Mouse (Mus musculus): ENCODE data around the gene Rfx3. TPM values are rescaled to one million over a fixed set of nuclear protein-coding genes. Genes with fewer than 3 reads are reported as not detected.

The Rfx3 gene
- polyA plus RNA-seq (2014; fragmentation: Nextera tagmentation; extraction: Ambion mirVana) = 36.7 and 43.1 TPM in 2 replicates

DNA sequence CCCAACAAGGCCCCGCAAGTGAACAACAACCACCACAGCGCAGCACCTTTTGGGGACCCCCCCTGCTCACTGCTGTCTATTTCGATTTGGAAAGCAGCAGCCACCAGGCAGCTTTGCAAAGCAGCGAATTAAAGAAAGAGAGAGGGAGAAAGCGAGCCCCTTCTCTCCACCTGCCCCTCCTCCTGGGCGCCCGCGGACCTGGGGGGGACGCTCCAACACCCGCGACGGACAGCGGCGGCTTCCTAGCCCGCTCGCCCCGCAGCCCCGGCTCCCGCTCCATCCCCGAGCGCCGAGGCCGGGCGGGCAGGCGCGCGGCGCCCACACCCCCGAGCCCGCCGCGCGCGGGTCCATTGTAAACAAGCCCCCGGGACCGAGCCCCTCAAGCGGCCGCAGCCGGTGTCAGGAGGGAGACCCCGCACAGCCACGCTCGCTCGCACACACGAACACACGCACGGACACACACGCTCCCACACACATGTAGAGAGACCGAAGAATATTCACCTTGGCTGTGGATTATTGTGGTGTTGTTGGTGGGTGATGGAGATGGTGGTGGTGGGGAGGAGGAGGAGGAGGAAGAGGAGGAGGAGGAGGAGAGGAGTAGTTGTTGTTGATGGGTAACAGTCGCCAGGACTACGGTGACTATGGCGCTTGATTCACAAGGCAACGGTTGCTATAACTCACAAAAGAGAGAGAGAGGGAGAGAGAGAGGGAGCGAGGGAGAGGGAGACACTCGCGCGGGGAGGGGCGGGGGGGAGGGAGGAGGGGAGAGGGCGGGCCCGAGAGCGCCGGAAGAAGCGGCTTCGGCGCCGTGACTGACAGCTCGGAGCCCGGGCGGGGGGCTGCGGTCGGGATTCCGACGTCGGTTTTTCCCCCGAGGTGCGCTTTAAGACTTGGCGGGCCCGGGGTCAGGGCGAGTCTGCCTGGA, at the start of gene Rfx3:
Gene Rfx3 (minus strand): TSS at position 696 of the 925 bp plus-strand sequence.
- under 1% methylated on average over 59 of the region's 78 CpGs for WGBS
- peak within 1 kb of the TSS; percentile 93 for H3K4me3 ChIP-seq (ENCODE audit: low read depth, low read length)
- no peaks in the 10 kb centered on the region for H3K27me3 ChIP-seq (ENCODE audit: control insufficient read depth, insufficient read depth, low read length)
- H3K27ac ChIP-seq (ENCODE audit: low read depth, low read length) = peak within 1 kb of the TSS; percentile 100
- DNase-seq (ENCODE audit: low spot score) (peak; percentile 88), ATAC-seq (ENCODE audit: low FRiP score) (peak; percentile 93)
- H3K4me2 ChIP-seq (replicated peaks; ENCODE audit: low read depth, low read length) = peak within 1 kb of the TSS; percentile 80
- no peaks in the 10 kb centered on the region; the same call in 1 of the 2 replicates for H3K4me1 ChIP-seq (replicated peaks; ENCODE audit: control insufficient read depth, insufficient read depth, low read length)
- no peaks in the 10 kb centered on the region for H3K9me3 ChIP-seq (ENCODE audit: control insufficient read depth, low read length)
- no peaks in the 10 kb centered on the region for H3K36me3 ChIP-seq (ENCODE audit: control insufficient read depth, insufficient read depth, low read length)
- H3K9ac ChIP-seq (ENCODE audit: low read depth, low read length) = peak within 1 kb of the TSS; percentile 96

GRCm38 (mm10) chr19:28052058-28052457, 41.1 kb upstream of the Rfx3 start:
- Histone ChIP-seq H3K4me3 (ENCODE audit: low read depth, low read length) (no peak overlapping the region), H3K27ac (ENCODE audit: low read depth, low read length) (no peak overlapping the region), H3K36me3 (ENCODE audit: control insufficient read depth, insufficient read depth, low read length) (no peaks in the 10 kb centered on the region), H3K27me3 (ENCODE audit: control insufficient read depth, insufficient read depth, low read length) (no peaks in the 10 kb centered on the region), H3K4me1 (replicated peaks; ENCODE audit: control insufficient read depth, insufficient read depth, low read length) (no peaks in the 10 kb centered on the region), H3K4me2 (replicated peaks; ENCODE audit: low read depth, low read length) (no peak overlapping the region), H3K9ac (ENCODE audit: low read depth, low read length) (no peak overlapping the region), H3K9me3 (ENCODE audit: control insufficient read depth, low read length) (no peaks in the 10 kb centered on the region)
- WGBS = 74% methylated on average over 1 of the region's 1 CpGs
- no peak for ATAC-seq (ENCODE audit: low FRiP score)
- DNase-seq (ENCODE audit: low spot score) = no peak

- no peaks in the 10 kb centered on the region for H3K9me3 ChIP-seq (ENCODE audit: control insufficient read depth, low read length)
- H3K27ac ChIP-seq (ENCODE audit: low read depth, low read length) = no peak overlapping the region
- no peak for ATAC-seq (ENCODE audit: low FRiP score)
Measured at GRCm38 (mm10) chr19:28051571-28051970, 40.6 kb upstream of the Rfx3 start.

DNA sequence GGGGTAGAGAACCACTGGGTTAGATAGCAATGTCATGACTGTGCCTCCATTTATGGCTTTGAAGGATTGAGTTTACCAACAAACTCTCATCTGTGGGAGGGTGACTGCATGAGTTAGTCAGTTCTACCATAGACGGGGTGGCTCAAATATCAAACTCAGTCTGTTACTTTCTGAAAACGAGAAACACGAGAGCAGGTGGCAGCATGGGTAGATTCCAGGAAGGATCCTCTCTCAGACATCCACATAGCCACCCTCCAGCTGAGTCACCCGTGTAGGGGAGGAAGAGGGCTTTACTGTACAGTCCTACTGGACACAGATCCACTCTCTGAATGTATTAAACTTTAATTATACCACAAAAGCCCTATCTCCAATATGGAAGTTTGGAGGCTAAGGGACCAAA, 38.3 kb upstream of the Rfx3 start:
- ATAC-seq (ENCODE audit: low FRiP score) (no peak), DNase-seq (ENCODE audit: low spot score) (no peak)
- Histone ChIP-seq H3K9me3 (ENCODE audit: control insufficient read depth, low read length) (no peaks in the 10 kb centered on the region), H3K36me3 (ENCODE audit: control insufficient read depth, insufficient read depth, low read length) (no peaks in the 10 kb centered on the region), H3K4me3 (ENCODE audit: low read depth, low read length) (no peak overlapping the region), H3K4me1 (replicated peaks; ENCODE audit: control insufficient read depth, insufficient read depth, low read length) (no peaks in the 10 kb centered on the region), H3K27ac (ENCODE audit: low read depth, low read length) (no peak overlapping the region), H3K27me3 (ENCODE audit: control insufficient read depth, insufficient read depth, low read length) (no peaks in the 10 kb centered on the region), H3K4me2 (replicated peaks; ENCODE audit: low read depth, low read length) (no peak overlapping the region), H3K9ac (ENCODE audit: low read depth, low read length) (no peak overlapping the region)
- 85% methylated on average over 4 of the region's 4 CpGs for WGBS

More at GRCm38 (mm10) chr19:28051571-28051970, 40.6 kb upstream of the Rfx3 start:
- no peak overlapping the region for H3K4me3 ChIP-seq (ENCODE audit: low read depth, low read length)
- H3K36me3 ChIP-seq (ENCODE audit: control insufficient read depth, insufficient read depth, low read length) = no peaks in the 10 kb centered on the region
- H3K4me1 ChIP-seq (replicated peaks; ENCODE audit: control insufficient read depth, insufficient read depth, low read length) = no peaks in the 10 kb centered on the region
- H3K4me2 ChIP-seq (replicated peaks; ENCODE audit: low read depth, low read length) = no peak overlapping the region
- H3K9ac ChIP-seq (ENCODE audit: low read depth, low read length) = no peak overlapping the region
- H3K27me3 ChIP-seq (ENCODE audit: control insufficient read depth, insufficient read depth, low read length) = no peaks in the 10 kb centered on the region
- no peak for DNase-seq (ENCODE audit: low spot score)
- 85% methylated on average over 5 of the region's 5 CpGs for WGBS

DNA sequence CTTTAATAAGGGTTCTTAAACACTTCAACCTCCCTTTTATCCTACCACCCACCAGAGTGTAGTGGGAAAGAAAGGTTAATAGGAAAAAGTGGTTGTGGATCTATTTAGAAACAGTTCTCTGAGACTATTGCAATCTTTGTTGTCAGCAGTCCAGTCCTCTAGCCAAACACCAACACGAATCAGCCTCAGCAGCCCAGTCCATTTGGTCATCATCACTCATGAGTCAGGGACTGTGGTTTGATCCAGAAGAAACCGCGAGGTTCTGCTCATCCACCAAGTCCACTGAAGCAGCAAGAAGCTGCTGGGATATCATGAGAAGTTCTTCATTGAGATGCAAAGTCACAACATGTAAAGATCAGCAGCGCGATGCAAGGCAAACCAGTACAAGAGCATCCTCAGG, 35.8 kb upstream of the Rfx3 start:
- H3K27ac ChIP-seq (ENCODE audit: low read depth, low read length) = no peak overlapping the region
- H3K4me3 ChIP-seq (ENCODE audit: low read depth, low read length) = no peak overlapping the region
- no peak for ATAC-seq (ENCODE audit: low FRiP score)
- DNase-seq (ENCODE audit: low spot score) = no peak
- no peaks in the 10 kb centered on the region for H3K27me3 ChIP-seq (ENCODE audit: control insufficient read depth, insufficient read depth, low read length)
- no peak overlapping the region for H3K4me2 ChIP-seq (replicated peaks; ENCODE audit: low read depth, low read length)
- H3K36me3 ChIP-seq (ENCODE audit: control insufficient read depth, insufficient read depth, low read length) = no peaks in the 10 kb centered on the region
- WGBS = 86% methylated on average over 5 of the region's 5 CpGs
- no peaks in the 10 kb centered on the region for H3K9me3 ChIP-seq (ENCODE audit: control insufficient read depth, low read length)
- H3K4me1 ChIP-seq (replicated peaks; ENCODE audit: control insufficient read depth, insufficient read depth, low read length) = no peaks in the 10 kb centered on the region
- H3K9ac ChIP-seq (ENCODE audit: low read depth, low read length) = no peak overlapping the region

GRCm38 (mm10) chr19:28044950-28045349, 34.0 kb upstream of the Rfx3 start:
- 85% methylated on average over 5 of the region's 5 CpGs for WGBS
- Histone ChIP-seq H3K9ac (ENCODE audit: low read depth, low read length) (no peak overlapping the region), H3K27me3 (ENCODE audit: control insufficient read depth, insufficient read depth, low read length) (no peaks in the 10 kb centered on the region), H3K27ac (ENCODE audit: low read depth, low read length) (no peak overlapping the region), H3K36me3 (ENCODE audit: control insufficient read depth, insufficient read depth, low read length) (no peaks in the 10 kb centered on the region), H3K4me1 (replicated peaks; ENCODE audit: control insufficient read depth, insufficient read depth, low read length) (no peaks in the 10 kb centered on the region), H3K9me3 (ENCODE audit: control insufficient read depth, low read length) (no peaks in the 10 kb centered on the region), H3K4me3 (ENCODE audit: low read depth, low read length) (no peak overlapping the region), H3K4me2 (replicated peaks; ENCODE audit: low read depth, low read length) (no peak overlapping the region)
- ATAC-seq (ENCODE audit: low FRiP score) (no peak), DNase-seq (ENCODE audit: low spot score) (no peak)

- Histone ChIP-seq H3K4me1 (replicated peaks; ENCODE audit: control insufficient read depth, insufficient read depth, low read length) (no peaks in the 10 kb centered on the region; the same call in 1 of the 2 replicates), H3K4me2 (replicated peaks; ENCODE audit: low read depth, low read length) (peak overlapping the region; percentile 80), H3K36me3 (ENCODE audit: control insufficient read depth, insufficient read depth, low read length) (no peaks in the 10 kb centered on the region), H3K27ac (ENCODE audit: low read depth, low read length) (peak overlapping the region; percentile 100), H3K9ac (ENCODE audit: low read depth, low read length) (peak overlapping the region; percentile 96), H3K4me3 (ENCODE audit: low read depth, low read length) (peak overlapping the region; percentile 93), H3K27me3 (ENCODE audit: control insufficient read depth, insufficient read depth, low read length) (no peaks in the 10 kb centered on the region), H3K9me3 (ENCODE audit: control insufficient read depth, low read length) (no peaks in the 10 kb centered on the region)
- ATAC-seq (ENCODE audit: low FRiP score) (peak; percentile 74), DNase-seq (ENCODE audit: low spot score) (peak; percentile 86)
- under 1% methylated on average over 52 of the region's 52 CpGs for WGBS
Measured at GRCm38 (mm10) chr19:28011718-28012499, 943 bp upstream of the Rfx3 start.

GRCm38 (mm10) chr19:28011396-28011717, 391 bp upstream of the Rfx3 start:
- peak overlapping the region; percentile 89 for H3K9ac ChIP-seq (ENCODE audit: low read depth, low read length)
- no peaks in the 10 kb centered on the region; the same call in 1 of the 2 replicates for H3K4me1 ChIP-seq (replicated peaks; ENCODE audit: control insufficient read depth, insufficient read depth, low read length)
- peak; percentile 98 for DNase-seq (ENCODE audit: low spot score)
- ATAC-seq (ENCODE audit: low FRiP score) = peak; percentile 98
- no peaks in the 10 kb centered on the region for H3K9me3 ChIP-seq (ENCODE audit: control insufficient read depth, low read length)
- H3K27ac ChIP-seq (ENCODE audit: low read depth, low read length) = peak overlapping the region; percentile 100
- H3K4me2 ChIP-seq (replicated peaks; ENCODE audit: low read depth, low read length) = peak overlapping the region; percentile 80
- no peaks in the 10 kb centered on the region for H3K36me3 ChIP-seq (ENCODE audit: control insufficient read depth, insufficient read depth, low read length)
- peak overlapping the region; percentile 93 for H3K4me3 ChIP-seq (ENCODE audit: low read depth, low read length)
- H3K27me3 ChIP-seq (ENCODE audit: control insufficient read depth, insufficient read depth, low read length) = no peaks in the 10 kb centered on the region
- WGBS = under 1% methylated on average over 28 of the region's 30 CpGs

Data from hindbrain, embryonic 11.5 days (tissue).